Mouse (Mus musculus) heart, adult 9 months (tissue): ENCODE measurements around the gene Kif1bp.
"Not testable (repeated sequence)": the region's sequence is repeated elsewhere in the genome, so short reads cannot be mapped to it uniquely, and the experiment has no call there.

Source experiments
- DNase-seq, 2 experiments: peaks; one replicate each; pipeline ENCODE4 v3.0.0; 2022; ENCODE audit warnings: low spot score in 2 of 2

Kif1bp gene

GRCm38 (mm10) chr10:62578338-62579100 lies at the start of gene Kif1bp:
Gene Kif1bp, minus strand, starts transcription at chr10:62578457.
- peak; percentile 98 to 99 for DNase-seq

DNA sequence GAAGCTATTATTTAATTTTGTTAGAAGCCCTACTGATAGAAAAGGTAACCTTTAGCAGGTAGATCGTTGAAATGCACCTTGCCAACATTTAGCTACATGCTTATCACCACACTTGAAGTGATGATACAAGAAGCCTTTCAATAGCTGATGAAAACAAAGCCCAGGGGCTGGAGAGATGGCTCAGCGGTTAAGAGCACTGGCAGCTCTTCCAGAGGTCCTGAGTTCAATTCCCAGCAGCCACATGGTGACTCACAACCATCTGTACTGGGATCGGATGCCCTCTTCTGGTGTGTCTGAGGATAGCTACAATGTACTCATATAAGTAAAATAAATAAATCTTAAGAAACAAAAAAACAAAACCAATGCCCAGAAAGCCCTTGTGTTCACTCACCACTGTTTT lies 25.9 kb upstream of the Kif1bp start:
- no peak for DNase-seq

DNA sequence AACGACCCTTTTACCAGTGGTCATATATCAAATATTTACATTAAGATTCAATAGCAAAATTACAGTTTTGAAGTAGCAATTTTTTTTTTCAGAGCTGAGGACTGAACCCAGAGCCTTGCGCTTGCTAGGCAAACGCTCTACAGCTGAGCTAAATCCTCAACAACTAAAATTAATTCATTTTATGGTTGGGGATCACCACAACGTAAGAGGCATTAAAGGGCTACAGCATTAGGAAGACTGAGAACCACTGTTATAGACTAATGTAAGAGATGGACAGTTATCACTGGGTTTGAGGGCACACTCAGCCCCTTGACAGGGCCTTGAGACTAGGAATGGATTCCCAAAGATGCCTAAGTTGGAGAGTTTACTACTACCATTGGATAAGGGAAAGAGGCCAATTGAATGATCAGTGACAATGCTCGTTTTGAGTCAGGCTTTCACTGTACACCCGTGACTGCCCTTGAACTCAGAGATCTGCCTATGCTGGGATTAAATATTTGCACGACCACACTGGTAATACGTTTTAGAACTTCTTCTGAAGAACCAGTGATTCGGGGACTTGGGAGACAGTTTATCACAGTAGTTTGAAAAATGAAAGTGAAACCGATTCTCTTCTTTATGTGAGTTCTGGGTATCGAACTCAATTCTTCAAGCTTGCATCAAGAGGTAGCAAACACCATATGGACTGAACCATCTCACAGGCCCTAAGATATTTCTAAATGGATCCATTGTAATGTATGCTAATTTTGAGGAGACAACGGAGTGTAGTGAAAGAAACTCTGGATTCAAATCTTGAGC lies 25.2 kb upstream of the Kif1bp start:
- no peak for DNase-seq

DNA sequence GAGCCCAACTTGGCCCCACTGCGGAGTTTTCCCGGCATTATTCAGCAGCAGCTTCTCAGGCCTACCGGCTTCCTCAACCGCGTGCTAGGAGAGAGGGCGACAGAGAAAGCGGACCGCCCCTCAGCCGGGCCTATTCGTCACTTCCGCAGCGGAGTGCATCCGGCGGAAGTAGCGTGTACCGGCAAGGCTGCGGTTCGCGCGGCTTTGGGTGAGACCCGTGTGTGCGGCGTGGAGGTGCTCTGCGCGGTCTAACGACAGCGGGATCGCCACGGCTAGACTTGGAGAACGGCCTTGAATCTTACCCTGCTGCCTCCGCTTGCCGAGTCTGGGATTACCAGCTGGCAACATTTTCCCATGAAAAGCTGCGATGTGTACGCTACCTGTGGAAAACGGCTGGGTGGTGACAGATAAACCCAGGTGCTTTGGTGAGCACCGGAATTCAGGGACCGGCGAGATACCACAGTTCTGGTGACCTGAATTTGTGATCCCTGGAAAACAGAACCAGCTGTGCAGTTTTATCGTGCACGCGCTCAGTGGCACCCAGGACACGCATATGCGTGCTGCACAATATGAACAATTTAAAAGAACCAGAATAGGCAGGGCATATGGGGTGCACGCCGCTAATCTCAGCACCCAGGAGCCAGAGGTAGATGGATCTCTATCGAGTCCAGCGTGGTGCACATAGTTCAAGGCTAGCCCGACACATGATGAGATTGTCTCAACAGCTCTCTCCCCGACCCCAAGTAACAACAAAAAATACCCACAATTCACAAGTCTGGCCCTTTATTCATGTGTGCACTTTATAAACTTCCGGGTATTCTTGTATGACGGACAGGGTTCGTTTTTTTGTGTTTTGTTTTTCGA lies 24.2 kb upstream of the Kif1bp start, which contains the start of gene Ddx21:
Gene Ddx21 (minus strand): TSS at position 105 of the 864 bp plus-strand sequence.
- DNase-seq: peak; percentile 86 to 89

DNA sequence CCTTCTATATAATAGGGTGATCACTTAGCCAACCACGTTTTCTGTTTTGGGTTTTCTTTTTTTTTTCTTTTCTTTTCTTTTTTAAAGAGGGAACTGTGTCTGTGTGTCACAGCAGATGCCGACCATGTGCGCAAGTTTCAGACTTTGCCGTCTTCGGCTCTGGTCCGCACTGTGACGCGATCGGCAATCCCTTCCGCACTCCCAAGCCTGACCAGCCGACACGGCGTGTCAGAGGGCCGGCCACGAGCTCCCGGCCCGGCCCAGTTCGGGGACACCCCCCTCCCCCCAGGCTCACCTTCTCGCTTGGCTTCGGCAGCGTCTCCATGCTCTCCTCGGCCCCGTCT lies 23.5 kb upstream of the Kif1bp start:
- no peak for DNase-seq

DNA sequence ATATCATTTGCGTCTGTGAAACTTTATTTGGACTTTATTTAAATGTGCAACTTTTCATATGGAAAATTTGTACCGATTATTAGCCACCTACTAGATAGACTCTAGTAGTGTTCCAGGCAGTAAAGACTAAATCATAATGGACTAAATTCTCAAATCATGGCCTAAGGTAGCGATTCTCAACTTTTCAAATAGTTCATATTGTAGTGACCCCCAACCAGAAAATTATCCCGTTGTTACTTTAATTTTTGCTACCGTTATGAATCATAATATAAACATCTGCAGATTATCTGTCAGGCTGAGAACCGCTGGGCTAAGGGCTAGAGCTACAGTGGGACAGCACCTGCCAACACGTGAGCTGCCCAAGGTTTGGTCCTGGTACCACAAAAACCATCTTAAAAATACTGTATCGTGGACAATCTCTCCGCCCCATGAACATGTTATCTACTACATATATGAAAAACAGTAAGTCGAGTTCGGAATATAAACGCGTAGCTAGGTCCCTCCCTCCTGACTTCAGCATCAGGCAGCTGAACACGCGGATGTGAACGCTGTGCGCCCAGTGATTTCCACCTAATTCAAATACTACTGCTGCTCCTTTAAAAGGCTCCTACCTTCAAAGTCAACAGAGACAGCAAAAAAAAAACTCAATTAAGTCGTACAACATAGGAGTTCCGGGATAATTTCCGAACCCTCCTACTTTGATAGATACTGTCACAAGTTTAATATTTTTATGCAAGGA lies 23.0 kb upstream of the Kif1bp start:
- no peak for DNase-seq

DNA sequence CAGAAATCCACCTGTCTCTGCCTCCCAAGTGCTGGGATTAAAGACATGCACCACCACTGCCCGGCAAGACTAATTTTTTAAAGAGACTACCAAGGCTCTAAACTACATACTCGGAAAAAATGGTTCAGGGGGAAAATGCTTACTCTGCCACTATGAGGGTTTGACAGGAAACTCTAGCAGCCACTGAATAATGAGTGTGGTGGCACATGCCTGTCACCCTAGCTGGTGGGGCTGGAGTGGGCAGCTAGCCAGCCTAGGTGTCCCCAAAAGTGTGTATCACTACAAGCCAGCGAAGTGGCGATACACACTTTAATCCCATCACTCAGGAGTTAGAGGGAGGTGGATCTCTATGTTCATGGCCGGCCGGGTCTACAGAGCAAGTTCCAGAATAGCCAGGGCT lies 21.8 kb upstream of the Kif1bp start:
- no peak for DNase-seq

- not testable (repeated sequence) for DNase-seq
Measured at GRCm38 (mm10) chr10:62599311-62599710, 21.1 kb upstream of the Kif1bp start.

DNA sequence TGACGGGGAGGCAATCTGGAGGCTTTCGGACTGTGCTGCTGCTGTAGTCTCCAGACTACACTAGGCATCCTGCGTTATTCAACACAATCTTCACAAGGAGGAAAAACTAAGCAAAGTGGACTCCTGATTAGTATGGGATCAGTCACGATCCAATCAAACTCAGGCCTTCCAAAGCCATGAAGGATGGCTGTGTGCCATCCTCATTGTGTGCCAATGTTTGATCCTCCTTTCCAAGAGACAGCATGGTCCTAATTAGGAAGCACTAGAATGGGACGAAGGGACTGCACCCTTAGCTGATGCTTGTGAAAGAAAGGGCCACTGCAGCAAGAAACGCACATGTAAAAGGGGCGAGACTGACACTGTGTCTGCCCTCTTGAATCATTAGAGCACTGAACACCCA lies 14.2 kb upstream of the Kif1bp start:
- DNase-seq: no peak

GRCm38 (mm10) chr10:62590200-62590599 lies 11.9 kb upstream of the Kif1bp start:
- DNase-seq: peak; percentile 60 to 88

- DNase-seq: no peak
Measured at GRCm38 (mm10) chr10:62588616-62589015, 10.4 kb upstream of the Kif1bp start.

DNA sequence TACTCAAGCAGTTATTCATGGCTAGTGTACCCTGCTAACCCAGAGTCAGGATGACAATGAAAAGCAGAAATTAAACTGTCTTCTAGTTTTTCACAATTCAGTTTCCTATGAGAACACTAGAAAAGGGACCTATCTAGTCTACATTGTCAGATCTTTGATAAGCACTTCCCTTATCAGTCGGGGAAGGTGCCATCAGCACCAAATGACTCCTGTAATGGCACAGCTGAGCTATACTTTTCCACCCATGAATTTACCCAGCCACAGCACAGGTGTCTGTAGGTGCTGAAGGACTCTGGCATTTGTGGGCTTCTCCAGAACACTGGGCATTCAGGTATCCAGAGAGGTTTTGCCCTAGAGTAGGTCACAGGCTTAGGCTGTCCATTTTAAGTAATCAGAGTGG lies 5.0 kb upstream of the Kif1bp start:
- no peak for DNase-seq

DNA sequence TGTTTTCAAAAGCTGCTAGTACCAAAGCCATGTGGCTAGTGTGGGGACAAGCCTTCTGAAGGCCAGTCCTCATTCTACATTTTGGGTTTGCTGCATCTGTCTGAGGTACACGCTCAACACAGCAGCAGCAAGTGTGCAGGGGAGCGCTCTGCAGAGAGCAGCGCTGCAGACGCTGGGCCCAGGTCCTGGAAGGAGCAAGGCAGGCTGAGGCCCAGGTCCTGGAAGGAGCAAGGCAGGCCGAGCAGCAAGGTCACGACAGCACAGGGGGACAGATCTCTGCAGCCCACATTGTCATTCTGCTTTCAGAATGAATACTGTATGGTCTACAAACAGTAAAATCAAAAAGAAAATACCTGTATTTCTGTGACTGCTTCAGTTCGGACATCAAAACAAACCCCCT lies 4.4 kb upstream of the Kif1bp start:
- no peak for DNase-seq

- no peak for DNase-seq
Measured at GRCm38 (mm10) chr10:62582263-62582662, 4.0 kb upstream of the Kif1bp start.

GRCm38 (mm10) chr10:62579129-62579528 lies 872 bp upstream of the Kif1bp start:
- DNase-seq: not testable (repeated sequence)

- peak in 1 of 2 experiments; percentile 24 for DNase-seq
Measured at GRCm38 (mm10) chr10:62577673-62578337, 452 bp downstream of the Kif1bp start.

- no peak for DNase-seq
Measured at GRCm38 (mm10) chr10:62575001-62575400, 3.3 kb downstream of the Kif1bp start.

GRCm38 (mm10) chr10:62570126-62570871 lies 8.0 kb downstream of the Kif1bp start:
- DNase-seq: no peak

DNA sequence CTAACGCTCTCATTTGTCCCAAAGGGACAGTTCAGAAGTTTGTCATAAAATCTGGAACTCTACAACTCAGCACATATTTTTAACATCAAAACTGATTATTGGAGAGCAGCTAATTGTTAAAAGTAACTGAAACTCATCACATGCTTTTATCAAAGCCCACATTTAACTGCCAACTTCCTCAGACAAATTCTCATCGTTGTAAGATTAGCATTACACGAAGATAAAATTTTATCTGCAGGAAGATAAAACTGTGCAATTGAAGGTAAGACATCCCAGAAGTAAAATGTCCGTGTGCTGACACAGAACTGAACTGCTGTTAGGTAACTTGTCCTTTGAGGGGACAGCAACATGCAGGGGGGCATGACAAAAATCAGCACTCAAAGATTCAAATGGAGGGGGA lies 9.4 kb downstream of the Kif1bp start:
- no peak for DNase-seq

- DNase-seq: no peak
Measured at GRCm38 (mm10) chr10:62557736-62558135, 20.5 kb downstream of the Kif1bp start.
